Mouse (Mus musculus) v-Abl transformed pro-B cells (cell line): Measurements from ENCODE around the gene Pnrc2.

Experiments used
- in situ Hi-C, 2 experiments: fragments of 400-800 bp; cut with MboI; formaldehyde crosslinking; loops; one replicate each; pipeline ENCODE4 v1.15.1; 2025; ENCODE audit not compliant: unreplicated experiment in 2 of 2

The Pnrc2 gene

GRCm38 (mm10) chr4:135873526-135874202 lies at the start of gene Pnrc2:
Pnrc2 (minus strand) TSS chr4:135873850.
- in situ Hi-C loops = no loop called here

DNA sequence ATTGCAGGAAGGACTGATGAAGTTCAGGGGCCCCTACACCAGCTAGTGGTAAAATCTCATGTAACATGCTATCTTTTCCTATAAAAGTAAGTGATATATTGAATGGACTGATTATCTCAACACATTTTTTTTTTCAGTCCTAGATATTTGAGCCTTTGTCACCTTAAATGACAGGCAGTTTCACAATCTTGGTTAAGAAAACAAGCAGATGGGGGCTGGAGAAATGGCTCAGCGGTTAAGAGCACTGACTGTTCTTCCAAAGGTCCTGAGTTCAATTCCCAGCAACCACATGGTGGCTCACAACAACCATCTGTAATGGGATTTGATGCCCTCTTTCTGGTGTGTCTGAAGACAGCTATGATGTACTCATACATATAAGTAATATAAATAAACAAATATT lies 48.5 kb upstream of the Pnrc2 start:
- in situ Hi-C loops = loop anchor here in 1 of 2 experiments (5.0 kb wide), 1 partner anchor 35 kb away; no protein-coding TSS in a partner anchor

DNA sequence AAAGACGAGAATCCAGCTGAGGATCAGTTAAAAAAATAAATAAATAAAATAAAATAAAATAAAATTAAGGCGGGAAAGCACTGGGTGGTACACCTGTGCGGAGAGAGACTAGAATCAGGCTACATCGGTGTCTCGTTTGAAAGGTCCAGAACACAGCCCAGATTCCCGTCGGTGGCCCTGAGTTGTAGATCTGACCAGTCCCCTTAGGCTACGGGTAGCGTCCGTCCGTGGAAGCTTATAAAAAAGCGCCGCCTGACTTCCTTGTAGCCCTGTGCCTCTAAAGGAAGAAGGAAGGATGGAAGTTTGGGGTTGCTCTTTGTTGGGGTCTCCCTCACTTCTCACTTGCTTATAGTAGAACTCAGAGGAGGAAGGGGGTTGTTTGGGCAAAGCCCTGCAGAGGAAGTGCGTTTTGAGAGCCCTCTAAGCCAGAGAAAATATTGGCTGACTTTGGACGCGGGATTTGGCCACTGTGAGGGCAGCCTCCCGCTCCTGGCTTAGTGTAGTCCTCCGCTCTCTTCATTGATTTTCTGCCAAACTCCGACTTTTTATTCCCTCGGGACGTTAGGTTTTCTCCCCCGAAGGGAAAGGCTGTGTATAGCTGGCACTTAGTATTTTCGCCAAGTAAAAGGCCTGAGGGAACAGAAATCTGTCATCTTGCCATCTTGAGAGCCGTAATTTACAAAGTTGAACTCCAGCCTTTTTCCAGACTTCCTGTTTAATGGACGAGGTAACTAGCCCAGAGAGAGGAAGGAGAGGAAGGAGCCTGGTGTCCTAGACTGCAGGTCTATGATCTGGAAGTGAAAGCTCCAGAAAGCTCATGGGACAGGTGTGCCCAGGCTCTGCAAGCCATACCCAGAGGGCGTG lies 47.8 kb upstream of the Pnrc2 start:
- in situ Hi-C loops = loop anchor here in 1 of 2 experiments (5.0 kb wide), 1 partner anchor 34 kb away; no protein-coding TSS in a partner anchor

DNA sequence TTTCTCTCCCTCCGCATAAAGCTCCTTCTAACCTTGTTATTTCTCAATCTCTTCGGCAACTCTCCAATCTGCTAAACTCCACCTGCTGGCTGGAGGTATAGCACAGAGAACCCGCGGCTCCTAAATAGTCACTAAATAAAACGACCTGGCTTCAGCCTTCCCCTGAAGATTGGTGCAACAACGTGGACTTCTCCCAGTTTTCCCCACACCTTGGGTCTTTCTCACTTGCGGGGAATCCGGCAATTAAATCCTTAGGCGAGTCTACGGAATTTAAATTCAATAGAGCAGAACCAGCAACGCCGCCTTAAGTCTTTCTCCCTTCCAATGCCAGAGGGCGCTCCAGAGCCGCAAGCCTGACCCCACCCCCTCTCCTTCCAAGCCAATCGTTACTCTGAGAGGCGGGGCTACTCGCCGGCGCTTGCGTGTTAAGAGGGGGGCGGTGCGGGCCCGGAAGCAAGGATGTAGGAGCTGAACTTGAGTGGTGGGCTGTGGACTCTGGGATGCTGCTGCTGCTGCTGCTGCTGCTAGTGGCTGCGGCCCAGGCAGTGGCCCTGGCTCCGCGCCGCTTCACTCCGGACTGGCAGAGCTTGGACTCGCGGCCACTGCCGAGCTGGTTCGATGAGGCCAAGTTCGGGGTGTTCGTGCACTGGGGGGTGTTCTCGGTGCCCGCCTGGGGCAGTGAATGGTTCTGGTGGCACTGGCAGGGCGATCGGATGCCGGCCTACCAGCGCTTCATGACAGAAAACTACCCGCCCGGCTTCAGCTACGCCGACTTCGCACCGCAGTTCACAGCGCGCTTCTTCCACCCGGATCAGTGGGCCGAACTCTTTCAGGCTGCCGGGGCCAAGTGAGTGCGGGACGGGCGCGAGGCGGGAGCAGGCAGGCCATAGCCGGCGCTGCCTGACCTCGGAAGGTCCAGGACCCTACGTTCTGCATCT lies 46.9 kb upstream of the Pnrc2 start, which contains the start of gene Fuca1:
Gene Fuca1, plus strand, starts transcription at position 432 of the 938 bp plus-strand sequence.
- in situ Hi-C loops = loop anchor here in 1 of 2 experiments (5.0 kb wide), 1 partner anchor 33 kb away; no protein-coding TSS in a partner anchor

DNA sequence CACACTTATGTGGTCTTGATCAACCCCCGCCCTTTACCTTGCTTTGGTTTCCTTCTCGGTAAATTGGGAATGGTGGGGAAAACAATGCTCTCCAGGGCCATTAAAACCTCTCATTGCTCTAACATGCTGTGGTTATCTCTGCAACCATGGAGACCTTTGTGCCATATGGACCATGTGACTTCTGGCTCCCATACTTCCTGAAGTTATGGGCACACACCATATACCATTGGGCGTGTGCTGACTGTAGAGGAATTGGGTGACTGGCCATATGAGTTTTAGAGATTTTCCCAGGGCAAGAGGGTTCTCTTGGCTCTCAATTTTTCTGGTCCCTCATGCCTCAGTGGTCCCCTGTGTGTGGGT lies 45.6 kb upstream of the Pnrc2 start:
- in situ Hi-C loops = loop anchor here in 1 of 2 experiments (5.0 kb wide), 1 partner anchor 37 kb away; no protein-coding TSS in a partner anchor

DNA sequence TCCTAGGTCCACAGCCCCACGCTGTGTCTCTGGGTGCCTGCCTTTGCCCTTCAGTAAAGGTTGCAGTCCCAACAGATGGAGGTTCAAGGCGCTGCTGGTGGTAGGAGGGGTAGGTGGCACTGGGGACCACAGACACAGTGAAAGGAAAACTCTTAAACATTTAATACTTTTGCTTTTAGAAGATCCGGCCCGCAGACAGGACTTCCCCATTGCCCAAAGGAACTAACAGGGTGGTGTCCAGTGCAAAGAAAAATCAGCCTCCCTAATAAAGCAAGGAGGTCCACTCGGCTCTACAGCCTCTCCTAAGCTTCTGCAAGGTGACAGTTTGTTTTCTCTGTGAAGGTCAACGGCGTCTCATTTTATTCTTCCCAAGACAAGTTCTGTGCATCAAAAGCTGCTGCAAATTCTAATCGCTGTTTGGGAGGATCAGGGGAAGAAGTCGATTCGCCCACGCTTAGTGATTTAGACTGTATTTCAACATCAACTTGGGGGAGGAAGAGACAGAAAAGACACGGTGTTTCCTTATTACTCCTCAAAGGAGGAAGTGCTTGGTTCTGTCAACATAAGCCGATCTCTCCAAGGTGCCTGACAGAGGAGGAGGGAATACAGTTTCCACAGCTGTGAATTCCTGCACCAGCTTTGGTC lies 45.1 kb upstream of the Pnrc2 start:
- in situ Hi-C loops = loop anchor here in 1 of 2 experiments (5.0 kb wide), 1 partner anchor 36 kb away; no protein-coding TSS in a partner anchor

DNA sequence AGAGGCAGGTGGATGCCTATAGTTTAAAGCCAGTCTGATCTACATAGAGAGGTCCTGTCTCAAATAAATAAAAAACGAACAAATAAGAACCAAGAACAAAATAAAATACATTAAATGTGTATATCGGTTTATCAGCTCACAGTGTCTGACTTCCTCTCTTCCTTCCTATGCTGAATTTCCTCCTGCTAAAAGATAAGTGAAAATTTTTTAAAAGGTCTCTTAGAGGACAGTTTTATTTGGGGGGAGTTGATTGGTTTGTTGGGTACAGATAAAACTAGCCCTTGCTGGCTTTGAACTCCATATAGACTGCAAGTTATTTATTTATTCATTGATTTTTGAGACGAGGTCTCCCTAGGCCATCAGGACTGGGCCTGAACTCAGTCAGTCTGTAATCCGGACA lies 39.8 kb upstream of the Pnrc2 start:
- in situ Hi-C loops = no loop called here

DNA sequence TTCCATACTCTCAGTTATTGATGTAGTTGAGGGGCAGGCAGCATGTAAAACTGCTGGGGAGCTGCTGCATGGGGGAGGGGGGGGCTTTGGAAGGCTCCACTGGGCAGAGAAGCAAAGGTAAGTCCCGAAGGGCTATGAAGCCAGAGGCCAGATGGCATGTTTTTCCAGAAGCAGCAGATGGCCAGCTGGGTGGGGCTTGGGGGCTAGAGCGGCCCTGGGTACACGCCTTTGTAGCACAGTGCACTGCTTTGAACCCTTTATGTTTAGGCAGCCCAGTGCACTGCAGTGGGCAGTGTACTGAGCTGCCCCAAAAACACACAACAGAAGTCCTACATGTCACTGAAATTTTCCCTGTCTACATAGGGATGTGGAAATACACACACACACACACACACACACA lies 39.2 kb upstream of the Pnrc2 start:
- in situ Hi-C loops = no loop called here

GRCm38 (mm10) chr4:135912164-135912563 lies 38.5 kb upstream of the Pnrc2 start:
- in situ Hi-C loops = no loop called here

GRCm38 (mm10) chr4:135911531-135911930 lies 37.9 kb upstream of the Pnrc2 start:
- in situ Hi-C loops = no loop called here

- in situ Hi-C loops = no loop called here
Measured at GRCm38 (mm10) chr4:135909326-135910066, 35.8 kb upstream of the Pnrc2 start.

GRCm38 (mm10) chr4:135906633-135907032 lies 33.0 kb upstream of the Pnrc2 start:
- in situ Hi-C loops = no loop called here

DNA sequence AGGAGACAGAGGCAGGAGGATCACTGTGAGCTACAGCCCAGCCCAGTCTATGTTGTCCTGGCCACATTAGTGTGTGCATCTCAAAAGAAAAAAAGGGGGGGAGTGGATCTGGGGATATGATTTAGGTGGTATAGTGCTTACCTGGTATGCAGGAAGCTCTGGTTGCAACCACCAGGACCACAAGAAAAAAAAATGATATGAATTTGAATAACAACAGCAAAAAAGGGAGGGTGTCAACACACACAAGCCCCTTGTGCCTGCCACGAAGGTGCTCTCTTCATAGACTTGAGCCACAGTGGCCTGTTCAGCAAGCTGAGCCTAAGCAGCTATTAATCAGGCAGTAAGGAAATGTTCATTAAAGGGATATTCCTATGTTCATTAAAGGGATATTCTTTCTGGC lies 31.2 kb upstream of the Pnrc2 start:
- in situ Hi-C loops = no loop called here

DNA sequence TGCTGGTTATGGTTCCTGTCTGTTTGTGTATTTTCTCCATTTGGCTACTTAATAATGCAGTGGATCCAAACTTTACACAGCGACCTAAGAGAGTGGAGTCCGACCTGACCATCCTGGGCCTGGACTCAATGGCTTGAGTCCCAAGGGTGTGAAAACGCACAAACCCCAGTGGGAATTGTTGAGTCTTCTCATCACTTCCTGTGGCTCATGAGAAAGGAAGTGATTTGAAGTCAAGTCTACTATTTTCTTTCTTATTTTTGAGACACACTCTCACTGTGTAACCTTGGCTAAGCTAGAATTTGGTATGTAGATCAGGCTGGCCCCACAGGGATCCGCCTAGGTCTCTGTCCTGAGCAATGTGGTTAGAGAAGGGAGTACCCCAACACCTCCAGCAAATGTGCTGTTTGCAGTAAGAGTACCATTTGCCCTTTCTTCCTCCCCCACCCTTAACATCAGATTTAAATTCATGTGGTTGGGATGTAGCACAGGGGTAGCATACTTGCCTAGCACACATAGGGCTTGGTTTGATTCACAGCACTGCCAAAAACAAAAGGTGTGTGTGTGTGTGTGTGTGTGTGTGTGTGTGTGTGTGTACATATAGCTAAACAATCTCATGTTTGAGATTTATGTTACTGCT lies 29.1 kb upstream of the Pnrc2 start:
- in situ Hi-C loops = no loop called here

- in situ Hi-C loops = no loop called here
Measured at GRCm38 (mm10) chr4:135900008-135900407, 26.4 kb upstream of the Pnrc2 start.

DNA sequence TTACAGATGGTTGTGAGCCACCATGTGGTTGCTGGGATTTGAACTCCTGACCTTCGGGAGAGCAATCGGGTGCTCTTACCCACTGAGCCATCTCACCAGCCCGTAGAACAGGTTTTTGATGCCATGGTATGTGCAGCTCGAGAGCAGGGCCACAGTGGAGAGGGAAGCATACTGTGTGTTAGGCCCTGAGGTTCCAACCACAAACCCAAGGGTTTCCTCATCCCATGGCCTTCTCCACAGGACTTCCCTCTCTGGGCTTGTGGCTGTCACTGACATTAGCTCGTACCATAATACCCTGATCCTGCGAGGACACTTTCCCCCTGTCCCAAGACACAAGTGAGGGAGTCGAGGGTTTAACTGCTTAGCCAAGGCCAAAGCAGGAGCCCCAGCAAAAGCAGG lies 25.4 kb upstream of the Pnrc2 start:
- in situ Hi-C loops = no loop called here

DNA sequence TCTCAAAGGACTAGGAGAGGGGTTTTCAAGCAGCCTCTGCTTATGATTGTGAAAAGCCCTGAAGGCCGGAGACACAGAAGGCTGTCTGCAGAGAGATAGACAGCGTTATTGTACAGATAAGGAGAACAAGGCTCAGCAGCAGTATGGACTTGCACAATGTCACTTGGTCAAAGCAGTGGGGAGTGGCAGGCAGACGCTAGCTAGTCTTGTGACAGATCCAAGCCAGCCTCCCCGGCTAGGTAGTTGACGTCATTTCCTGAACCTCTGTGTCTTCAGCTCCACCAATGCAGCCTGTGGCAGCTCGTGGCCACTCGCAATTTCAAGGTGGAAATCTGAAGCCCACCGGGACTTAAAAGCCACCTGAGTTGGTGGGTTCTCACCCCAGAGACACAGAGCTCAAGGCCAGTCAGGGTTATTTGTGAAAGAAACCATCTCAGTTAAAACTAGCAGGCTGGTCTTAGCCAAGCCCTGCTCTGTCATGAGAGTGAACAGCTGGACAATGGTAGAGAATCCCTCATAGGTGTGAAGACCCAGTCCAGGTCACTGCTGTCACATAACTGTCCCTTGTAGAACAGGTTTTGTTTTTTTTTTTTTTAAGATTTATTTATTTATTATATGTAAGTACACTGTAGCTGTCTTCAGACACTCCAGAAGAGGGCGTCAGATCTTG lies 24.9 kb upstream of the Pnrc2 start:
- in situ Hi-C loops = no loop called here

DNA sequence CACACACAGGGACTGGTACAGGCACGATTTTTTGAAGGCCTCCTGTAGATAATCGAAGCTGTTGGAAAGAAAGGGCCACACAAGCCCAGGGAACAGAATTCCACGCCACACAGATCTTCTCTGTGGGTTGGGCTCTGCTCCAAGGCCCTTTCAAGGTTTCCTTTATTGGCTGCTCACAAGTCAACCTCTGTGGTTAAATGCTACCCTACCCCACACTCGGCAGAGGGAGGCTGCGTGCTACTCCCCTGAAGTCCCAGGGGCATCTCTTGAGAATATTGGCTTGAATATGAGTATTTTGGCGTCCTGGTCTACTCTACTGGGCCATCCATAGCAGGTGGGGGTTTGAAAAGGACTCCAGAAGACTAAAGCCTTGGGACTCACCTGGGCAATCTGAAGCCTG lies 22.5 kb upstream of the Pnrc2 start:
- in situ Hi-C loops = no loop called here
